Mouse (Mus musculus) embryo, embryonic 10.5 days (tissue): ENCODE measurements around the gene Atp2b1.

Experiments
- DNase-seq: peaks from one replicate; pipeline ENCODE4 v3.0.0-alpha.2; 2015; ENCODE audit warnings: low spot score

Gene Atp2b1

GRCm38 (mm10) chr10:98916011-98916780 is 2.0 kb downstream of the Atp2b1 start:
- peak; percentile 30 for DNase-seq

GRCm38 (mm10) chr10:98916781-98917340 is 2.7 kb downstream of the Atp2b1 start:
- no peak for DNase-seq

GRCm38 (mm10) chr10:98925081-98925480 is 10.9 kb downstream of the Atp2b1 start:
- DNase-seq, result no peak

GRCm38 (mm10) chr10:98926991-98927390 is 12.8 kb downstream of the Atp2b1 start:
- DNase-seq, result no peak

- DNase-seq, result peak; percentile 9
These were observed 15.2 kb downstream of the Atp2b1 start for GRCm38 (mm10) chr10:98929444-98929843.

GRCm38 (mm10) chr10:98930143-98930542 is 15.9 kb downstream of the Atp2b1 start:
- no peak for DNase-seq

GRCm38 (mm10) chr10:98940137-98940536 is 25.9 kb downstream of the Atp2b1 start:
- no peak for DNase-seq

GRCm38 (mm10) chr10:98940799-98941198 is 26.6 kb downstream of the Atp2b1 start:
- no peak for DNase-seq

- no peak for DNase-seq
These were observed 27.8 kb downstream of the Atp2b1 start for GRCm38 (mm10) chr10:98941991-98942390.

GRCm38 (mm10) chr10:98942999-98943398 is 28.8 kb downstream of the Atp2b1 start:
- no peak for DNase-seq

GRCm38 (mm10) chr10:98943894-98944293 is 29.7 kb downstream of the Atp2b1 start:
- DNase-seq, result no peak

- no peak for DNase-seq
These were observed 32.0 kb downstream of the Atp2b1 start for GRCm38 (mm10) chr10:98946031-98946791.

- DNase-seq, result no peak
These were observed 33.0 kb downstream of the Atp2b1 start for GRCm38 (mm10) chr10:98947206-98947605.

- DNase-seq, result no peak
These were observed 33.9 kb downstream of the Atp2b1 start for GRCm38 (mm10) chr10:98948096-98948495.

- DNase-seq, result no peak
These were observed 35.5 kb downstream of the Atp2b1 start for GRCm38 (mm10) chr10:98949750-98950149.

GRCm38 (mm10) chr10:98951286-98952270 is 37.4 kb downstream of the Atp2b1 start:
- DNase-seq, result no peak

- no peak for DNase-seq
These were observed 40.2 kb downstream of the Atp2b1 start for GRCm38 (mm10) chr10:98954230-98954993.

- DNase-seq, result no peak
These were observed 41.9 kb downstream of the Atp2b1 start for GRCm38 (mm10) chr10:98956124-98956523.

GRCm38 (mm10) chr10:98958752-98959151 is 44.5 kb downstream of the Atp2b1 start:
- DNase-seq, result no peak

- no peak for DNase-seq
These were observed 45.2 kb downstream of the Atp2b1 start for GRCm38 (mm10) chr10:98959385-98959784.

- DNase-seq, result no peak
These were observed 46.7 kb downstream of the Atp2b1 start for GRCm38 (mm10) chr10:98960911-98961310.
